Mouse (Mus musculus) spleen, adult 2 months (tissue): ENCODE results near the gene Cul1.

Experiments used
- CTCF ChIP-seq: fragments of 200-500 bp; IDR thresholded peaks from 2 replicates; pipeline ENCODE4 v1.5.1; 2011; ENCODE audit warnings: mild to moderate bottlenecking, inconsistent platforms; ENCODE audit not compliant: insufficient read depth, insufficient read length, insufficient replicate concordance; ENCODE audit errors: extremely low read depth
- POLR2A ChIP-seq: fragments of 200-500 bp; IDR thresholded peaks from 2 replicates; pipeline ENCODE4 v1.6.1; 2011; ENCODE audit warnings: low read depth, low read length, inconsistent platforms

DNA sequence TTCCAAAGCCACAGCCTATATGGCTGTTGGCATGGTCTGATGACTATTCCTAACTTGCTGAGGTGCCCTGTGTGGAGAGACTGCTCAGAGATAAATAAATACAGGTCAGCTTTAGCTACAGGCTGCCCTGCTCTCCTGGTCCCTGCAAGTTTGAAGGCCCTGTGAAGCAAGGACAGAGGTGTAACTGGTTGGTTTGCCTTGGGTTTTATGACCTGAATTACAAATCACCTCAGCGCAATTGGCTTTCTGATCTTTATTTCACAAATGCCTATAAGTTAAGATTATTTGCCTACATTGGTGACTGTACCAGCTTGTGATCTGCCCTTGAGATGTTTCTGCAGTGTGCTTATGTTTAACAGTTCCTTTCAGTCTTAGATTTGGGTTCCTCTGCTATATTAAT, 28.8 kb downstream of the Cul1 start:
- TF ChIP-seq CTCF (no peak), POLR2A (no peak)
